Mouse (Mus musculus): ENCODE results near the gene Adam30.

The Adam30 gene

GRCm38 (mm10) chr3:98187777-98188176 lies 27.3 kb downstream of the Adam30 start:
- DNase-seq: no peak

DNA sequence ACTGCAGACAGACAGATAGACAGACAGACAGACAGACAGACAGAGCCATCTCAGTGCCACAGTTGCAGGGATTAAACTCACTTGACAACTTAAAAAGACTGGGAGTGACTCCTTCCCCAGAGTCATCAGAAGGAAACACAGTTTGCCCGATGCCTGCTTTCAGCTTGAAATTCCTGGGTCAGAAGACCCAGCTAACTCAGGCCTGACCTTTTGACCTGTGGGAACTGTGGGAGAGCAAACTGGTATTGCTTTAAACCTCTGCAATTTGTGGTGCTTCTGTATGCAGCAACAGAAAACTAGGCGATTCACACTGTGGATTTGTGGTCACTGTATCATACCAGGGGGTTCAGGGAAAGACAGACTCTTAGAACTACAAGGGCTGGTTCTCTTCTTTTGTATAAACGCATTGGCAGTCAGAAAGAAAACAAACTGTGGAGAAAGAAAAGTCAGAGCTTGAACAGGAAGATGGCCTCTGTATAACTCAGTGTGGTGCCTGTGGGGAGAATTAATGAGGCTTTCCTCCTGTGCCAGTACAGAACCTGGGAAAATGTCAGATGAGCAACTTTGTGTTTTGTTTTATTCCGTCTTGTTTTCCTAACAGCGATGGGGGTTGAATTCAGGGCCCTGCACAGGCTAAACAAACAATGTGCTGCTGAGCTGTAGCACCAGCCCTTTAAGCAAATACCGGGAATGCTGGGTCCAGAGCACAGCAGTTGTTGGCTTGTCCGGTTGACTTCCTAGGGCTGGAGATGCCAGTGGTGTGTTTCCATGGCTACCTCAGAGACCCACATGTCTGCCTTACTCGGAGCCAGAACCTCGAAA lies 37.5 kb downstream of the Adam30 start:
- no peak for DNase-seq

- no peak for DNase-seq
Observed at GRCm38 (mm10) chr3:98199747-98200146, 39.3 kb downstream of the Adam30 start.

GRCm38 (mm10) chr3:98203282-98203681 lies 42.9 kb downstream of the Adam30 start:
- no peak for DNase-seq

DNA sequence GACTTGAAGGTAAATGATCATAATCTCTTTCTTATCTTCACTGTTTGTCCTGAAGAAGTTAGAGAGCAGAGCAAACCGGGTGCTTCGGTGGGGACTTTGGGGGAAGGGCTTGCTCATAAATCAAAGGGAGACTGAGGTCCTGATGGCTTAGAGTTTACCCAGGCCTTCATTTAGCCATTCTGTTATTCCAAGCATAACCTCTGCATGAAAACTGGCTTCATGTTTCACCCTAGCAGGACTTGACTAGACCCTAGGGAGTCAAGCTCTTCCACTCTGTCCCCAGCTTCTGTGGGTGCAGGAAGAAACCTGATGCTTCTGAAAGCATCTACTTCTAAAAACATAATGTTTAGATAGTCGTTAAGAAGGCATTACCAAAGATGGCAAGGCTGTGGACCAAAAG lies 46.5 kb downstream of the Adam30 start:
- DNase-seq: no peak

DNA sequence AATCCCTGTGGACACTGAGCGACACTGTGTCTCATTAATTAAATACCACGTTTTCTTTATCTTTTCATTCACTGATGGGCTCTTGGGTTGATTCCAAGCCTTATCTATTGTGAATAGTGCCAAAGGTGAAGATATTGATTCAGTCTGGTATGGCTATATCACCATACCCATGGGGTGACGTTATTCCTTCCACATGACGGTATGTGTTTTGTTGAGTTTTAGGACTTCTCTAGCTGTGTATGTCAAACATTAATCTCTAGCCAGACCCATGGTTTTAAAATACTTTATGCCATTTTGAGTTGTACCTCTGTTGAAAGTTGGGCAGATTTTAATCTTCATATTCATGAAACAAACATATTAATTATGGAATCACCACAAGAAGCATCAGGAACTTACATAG lies 48.7 kb downstream of the Adam30 start:
- DNase-seq: no peak

- DNase-seq: no peak
Observed at GRCm38 (mm10) chr3:98210860-98211259, 50.4 kb downstream of the Adam30 start.

DNA sequence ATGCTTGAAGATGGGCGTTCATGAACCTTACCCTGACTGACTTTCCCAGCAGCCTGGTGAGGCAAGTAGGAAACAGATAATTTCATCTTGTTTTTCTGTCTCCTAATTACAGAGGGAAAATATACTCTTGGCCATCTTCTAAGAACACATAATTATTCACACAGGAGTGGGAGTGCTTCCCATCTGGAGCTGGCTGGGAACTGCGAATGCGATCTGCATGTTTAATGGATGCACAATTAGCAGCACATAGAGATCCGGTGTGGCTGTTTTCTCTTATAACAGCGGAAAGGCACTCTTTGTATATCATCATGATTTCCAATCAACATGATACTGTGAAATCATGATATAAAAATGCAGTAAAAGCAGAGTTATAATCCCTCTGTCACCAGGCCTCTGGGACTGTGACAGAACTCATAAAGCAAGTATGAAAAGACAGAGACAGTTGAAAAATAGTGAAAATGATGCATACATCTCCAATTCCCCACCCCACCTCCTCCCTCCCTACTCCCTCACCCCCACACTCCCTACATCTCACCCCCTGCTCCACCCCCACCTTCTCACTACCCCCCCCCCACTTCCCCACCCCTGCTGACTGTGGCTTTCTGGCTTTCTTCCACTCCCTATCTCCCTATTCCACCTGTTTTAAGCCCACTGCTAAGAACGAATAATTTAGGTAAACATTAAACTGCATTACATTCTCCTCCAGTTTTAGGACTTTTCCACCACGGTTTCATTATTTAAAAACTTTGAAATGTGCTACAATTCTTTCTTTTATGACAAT lies 51.1 kb downstream of the Adam30 start:
- DNase-seq: no peak

All from thymus, adult 18-20 months (tissue).